Mouse (Mus musculus) layer of hippocampus, adult 8-10 months (tissue): Measurements from ENCODE around the gene Abca13. TPM values are rescaled to one million over a fixed set of nuclear protein-coding genes. Genes with fewer than 3 reads are reported as not detected.
"Not testable (repeated sequence)": the region's sequence is repeated elsewhere in the genome, so short reads cannot be mapped to it uniquely, and the experiment has no call there.

ENCODE experiments used
- DNase-seq, 2 experiments: peaks; one replicate each; pipeline ENCODE4 v3.0.0; 2022; ENCODE audit warnings: low spot score in 2 of 2
- total RNA-seq, 4 experiments: library from RNA; stranded (reverse); gene quantifications; 2 replicates each; pipeline ENCODE4 v1.2.4; 2022

The Abca13 gene
- total RNA-seq, 4 experiments from 2014 or later, result 0.02 to 0.05 TPM; not detected in 2

GRCm38 (mm10) chr11:9285759-9286158, 94.0 kb downstream of the Abca13 start:
- no peak for DNase-seq

GRCm38 (mm10) chr11:9291168-9291567, 99.4 kb downstream of the Abca13 start:
- peak in 1 of 2 experiments; percentile 21 for DNase-seq

- no peak for DNase-seq
Observed at GRCm38 (mm10) chr11:9299615-9300014, 107.9 kb downstream of the Abca13 start.

- DNase-seq, result no peak
Observed at GRCm38 (mm10) chr11:9305450-9305849, 113.7 kb downstream of the Abca13 start.

- DNase-seq, result no peak
Observed at GRCm38 (mm10) chr11:9316545-9316944, 124.8 kb downstream of the Abca13 start.

- DNase-seq, result peak; percentile 48 to 72
Observed at GRCm38 (mm10) chr11:9317076-9317929, 125.6 kb downstream of the Abca13 start.

- no peak for DNase-seq
Observed at GRCm38 (mm10) chr11:9338151-9338550, 146.4 kb downstream of the Abca13 start.

GRCm38 (mm10) chr11:9347724-9348123, 156.0 kb downstream of the Abca13 start:
- peak in 1 of 2 experiments; percentile 29 for DNase-seq

- no peak for DNase-seq
Observed at GRCm38 (mm10) chr11:9373160-9373559, 181.4 kb downstream of the Abca13 start.

GRCm38 (mm10) chr11:9374426-9374825, 182.7 kb downstream of the Abca13 start:
- not testable (repeated sequence) for DNase-seq

GRCm38 (mm10) chr11:9388520-9388919, 196.8 kb downstream of the Abca13 start:
- no peak for DNase-seq

- DNase-seq, result no peak
Observed at GRCm38 (mm10) chr11:9416946-9417345, 225.2 kb downstream of the Abca13 start.

- no peak for DNase-seq
Observed at GRCm38 (mm10) chr11:9420205-9420604, 228.5 kb downstream of the Abca13 start.

- DNase-seq, result no peak
Observed at GRCm38 (mm10) chr11:9427411-9427810, 235.7 kb downstream of the Abca13 start.

- no peak for DNase-seq
Observed at GRCm38 (mm10) chr11:9432807-9433206, 241.1 kb downstream of the Abca13 start.

- DNase-seq, result no peak
Observed at GRCm38 (mm10) chr11:9436617-9437016, 244.9 kb downstream of the Abca13 start.

GRCm38 (mm10) chr11:9439781-9440180, 248.0 kb downstream of the Abca13 start:
- no peak for DNase-seq

- DNase-seq, result no peak
Observed at GRCm38 (mm10) chr11:9441192-9441591, 249.4 kb downstream of the Abca13 start.

- DNase-seq, result no peak
Observed at GRCm38 (mm10) chr11:9472400-9472799, 280.7 kb downstream of the Abca13 start.

- DNase-seq, result peak; percentile 19 to 24
Observed at GRCm38 (mm10) chr11:9481511-9481910, 289.8 kb downstream of the Abca13 start.

GRCm38 (mm10) chr11:9500326-9501142, 308.8 kb downstream of the Abca13 start:
- no peak for DNase-seq

GRCm38 (mm10) chr11:9514966-9515365, 323.2 kb downstream of the Abca13 start:
- DNase-seq, result not testable (repeated sequence)
